Mouse (Mus musculus) bone marrow, adult 2 months (tissue): ENCODE results near the gene Zbed4. TPM values are rescaled to one million over a fixed set of nuclear protein-coding genes. Genes with fewer than 3 reads are reported as not detected.

Source experiments
- H3K27ac ChIP-seq: fragments of 200-500 bp; 2 replicates; pipeline ENCODE4 v1.5.1; 2012; ENCODE audit warnings: low read depth, mild to moderate bottlenecking, control low read depth, inconsistent platforms, low read length; ENCODE audit not compliant: control insufficient read depth, poor library complexity, insufficient read depth
- H3K4me1 ChIP-seq: fragments of 200-500 bp; 2 replicates; pipeline ENCODE4 v1.6.1; 2011; ENCODE audit warnings: low read length; ENCODE audit not compliant: control insufficient read depth, insufficient read depth
- H3K4me3 ChIP-seq: fragments of 200-500 bp; replicated peaks from 2 replicates; pipeline ENCODE3; 2011; ENCODE audit warnings: mild to moderate bottlenecking, low read depth, low read length, control low read depth; ENCODE audit not compliant: control insufficient read depth
- CTCF ChIP-seq: fragments of 200-500 bp; IDR thresholded peaks from 2 replicates; pipeline ENCODE4 v1.5.1; 2011; ENCODE audit warnings: low read length, control low read depth; ENCODE audit not compliant: control insufficient read depth, insufficient read depth
- POLR2A ChIP-seq: fragments of 200-500 bp; IDR thresholded peaks from 2 replicates; pipeline ENCODE4 v1.6.1; 2011; ENCODE audit warnings: low read depth, mild to moderate bottlenecking, control low read depth, low read length, borderline replicate concordance; ENCODE audit not compliant: control insufficient read depth
- WGBS: fragments of 180-500 bp; shearing (Covaris S2); methylation state at CpG from one replicate; pipeline ENCODE4 v1.1.7; 2018; 5-methylcytosine and 5-hydroxymethylcytosine counted together
- polyA plus RNA-seq: library from polyadenylated mRNA; stranded (reverse); fragments of >200 nt; gene quantifications from 2 replicates; pipeline ENCODE4 v1.2.4, GENCODE M21; 2011; ENCODE audit warnings: low replicate concordance; ENCODE audit not compliant: missing spikeins, insufficient read depth, insufficient read length

Zbed4 gene
- polyA plus RNA-seq, 1 experiment = 19.7 TPM

- Histone ChIP-seq H3K27ac (no peak overlapping the region), H3K4me1 (peaks cover 2% of the 10 kb centered on the region; the same call in 1 of the 2 replicates), H3K4me3 (peak overlapping the region; percentile 76)
- TF ChIP-seq POLR2A (no peak), CTCF (no peak)
- WGBS = under 1% methylated on average over 23 of the region's 23 CpGs
These were observed 68.4 kb downstream of the Zbed4 start for GRCm38 (mm10) chr15:88819906-88820303.

GRCm38 (mm10) chr15:88821403-88821802, 69.9 kb downstream of the Zbed4 start:
- no peak for TF ChIP-seq POLR2A
- TF ChIP-seq CTCF = no peak
- WGBS = 80% methylated on average over 7 of the region's 7 CpGs
- H3K4me3 ChIP-seq = no peak overlapping the region
- peaks cover 2% of the 10 kb centered on the region; the same call in 1 of the 2 replicates for H3K4me1 ChIP-seq
- H3K27ac ChIP-seq = no peak overlapping the region

- Histone ChIP-seq H3K4me3 (no peak overlapping the region), H3K27ac (no peak overlapping the region), H3K4me1 (peaks cover 2% of the 10 kb centered on the region; the same call in 1 of the 2 replicates)
- 88% methylated on average over 7 of the region's 7 CpGs for WGBS
- TF ChIP-seq POLR2A (no peak), CTCF (no peak)
These were observed 71.1 kb downstream of the Zbed4 start for GRCm38 (mm10) chr15:88822513-88822912.

DNA sequence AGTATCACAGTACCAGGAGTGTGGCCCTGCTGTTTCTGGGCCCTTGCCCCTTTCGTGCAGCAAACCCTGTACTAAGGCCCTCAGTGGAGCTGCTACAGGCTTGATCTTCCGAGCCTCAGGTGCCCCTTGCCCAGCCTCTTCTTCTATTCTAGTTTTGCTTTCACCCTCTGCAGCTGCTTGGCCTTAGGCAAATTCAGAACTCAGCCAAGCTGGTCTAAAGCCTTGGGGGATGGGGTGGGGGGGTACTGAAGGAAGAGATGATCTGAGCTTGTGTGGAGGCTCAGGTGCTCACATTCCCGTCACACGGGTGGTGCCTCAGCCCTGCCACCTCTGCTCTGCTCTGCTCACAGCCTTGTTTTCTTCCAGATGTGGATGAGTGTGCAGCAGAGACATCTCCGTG, 71.9 kb downstream of the Zbed4 start:
- Histone ChIP-seq H3K4me3 (no peak overlapping the region), H3K4me1 (peaks cover 2% of the 10 kb centered on the region; the same call in 1 of the 2 replicates), H3K27ac (no peak overlapping the region)
- WGBS = 84% methylated on average over 5 of the region's 5 CpGs
- TF ChIP-seq CTCF = no peak
- no peak for TF ChIP-seq POLR2A

DNA sequence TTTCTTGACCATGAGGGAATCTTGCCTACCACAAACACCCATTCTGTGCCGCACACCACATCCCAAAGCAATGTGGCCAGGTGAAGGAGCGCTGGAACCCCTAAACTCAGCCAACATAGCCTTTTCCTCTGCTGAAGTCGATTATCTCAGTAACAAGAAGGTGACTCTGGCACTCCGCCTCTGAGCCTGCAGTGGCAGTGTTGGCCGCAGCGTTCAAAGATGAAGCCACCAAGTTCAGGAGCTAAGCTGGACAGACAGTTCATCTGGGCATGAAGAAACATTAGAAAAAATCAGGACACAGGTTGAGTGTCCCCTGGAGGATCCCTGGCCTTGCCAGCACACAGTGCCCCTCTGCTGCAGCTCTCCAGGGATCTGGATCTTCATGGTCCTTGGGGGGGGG, 76.0 kb downstream of the Zbed4 start:
- H3K4me1 ChIP-seq = no peaks in the 10 kb centered on the region
- WGBS = 85% methylated on average over 6 of the region's 6 CpGs
- H3K27ac ChIP-seq = no peak overlapping the region
- H3K4me3 ChIP-seq = no peak overlapping the region
- TF ChIP-seq POLR2A = no peak
- no peak for TF ChIP-seq CTCF

- peak; percentile 76 for TF ChIP-seq CTCF
- no peak for TF ChIP-seq POLR2A
- 37% methylated on average over 9 of the region's 9 CpGs for WGBS
- H3K4me1 ChIP-seq = no peaks in the 10 kb centered on the region
- H3K27ac ChIP-seq = no peak overlapping the region
- no peak overlapping the region for H3K4me3 ChIP-seq
These were observed 76.7 kb downstream of the Zbed4 start for GRCm38 (mm10) chr15:88827991-88828799.

DNA sequence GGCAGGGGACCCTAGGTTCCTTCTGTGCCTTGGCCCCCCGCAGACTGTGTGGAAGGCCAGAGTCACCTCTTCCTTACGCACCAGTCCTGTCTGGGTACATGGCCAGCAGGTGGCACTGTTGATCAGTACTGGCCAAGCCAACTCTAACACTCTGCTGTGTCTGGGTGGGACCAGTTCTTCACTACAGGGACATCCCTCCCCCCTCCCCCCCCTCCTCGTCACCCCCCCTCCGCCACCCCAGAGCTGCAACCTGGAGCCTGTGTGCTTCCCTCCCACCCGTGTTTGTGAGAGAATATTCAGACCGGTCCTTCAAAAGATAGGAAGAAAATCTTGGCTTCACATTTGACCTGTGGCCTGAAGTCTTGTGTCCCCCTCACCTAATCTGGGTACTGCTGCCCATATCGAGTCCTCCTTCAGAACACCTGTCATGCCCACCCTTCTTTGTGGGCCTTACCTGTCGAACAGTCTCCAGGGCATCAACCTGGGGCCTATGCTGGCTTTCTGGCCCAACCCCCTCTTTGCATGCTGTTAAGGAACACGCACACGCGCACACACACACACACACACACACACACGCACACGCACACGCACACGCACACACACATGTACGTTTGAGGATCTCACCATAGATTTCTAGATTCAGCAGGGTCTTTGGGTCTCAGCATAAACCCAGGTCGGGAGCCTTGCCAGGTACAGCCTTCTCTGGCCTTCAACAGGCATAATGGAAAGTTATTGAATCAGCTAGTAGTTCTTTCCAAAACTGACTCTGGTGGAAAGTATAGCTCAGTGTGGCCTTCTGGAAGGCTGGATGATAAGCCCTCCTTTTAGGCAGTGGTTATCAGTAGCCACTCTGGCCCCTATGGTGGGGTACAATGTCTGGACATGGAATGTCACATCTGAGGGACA, 77.6 kb downstream of the Zbed4 start:
- peak; percentile 99 for TF ChIP-seq CTCF
- no peak for TF ChIP-seq POLR2A
- WGBS = 54% methylated on average over 17 of the region's 17 CpGs
- Histone ChIP-seq H3K27ac (no peak overlapping the region), H3K4me3 (no peak overlapping the region), H3K4me1 (no peaks in the 10 kb centered on the region)

DNA sequence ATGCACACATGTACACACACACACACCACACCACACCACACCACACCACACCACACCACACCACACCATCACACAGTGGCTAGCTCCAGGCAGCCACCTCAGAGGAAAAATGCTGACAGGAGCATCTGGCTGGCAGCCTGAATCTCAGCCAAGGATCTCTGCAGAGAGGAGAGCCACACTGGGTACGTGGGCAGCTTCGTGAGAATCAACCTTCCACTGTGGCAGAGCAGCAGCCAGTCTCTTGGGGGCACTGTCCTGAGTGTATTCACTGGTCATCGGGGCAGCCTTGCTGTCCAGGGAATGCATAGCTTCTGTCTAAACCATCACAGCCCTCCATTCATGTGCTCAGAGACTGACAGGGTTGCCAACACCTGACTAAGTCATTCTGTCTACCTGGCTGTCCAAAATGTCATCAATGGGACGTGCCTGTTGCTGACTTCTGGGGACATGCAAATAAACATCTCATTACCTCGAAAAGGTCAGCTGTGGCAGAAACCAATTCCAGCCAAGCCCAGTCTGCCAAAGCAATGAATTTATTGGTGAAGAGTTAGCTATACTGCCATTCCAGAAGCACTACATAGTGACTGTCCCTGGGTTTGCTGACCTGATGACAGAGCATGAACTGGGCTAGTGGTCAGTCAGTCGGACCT, 78.5 kb downstream of the Zbed4 start:
- TF ChIP-seq CTCF (no peak), POLR2A (no peak)
- Histone ChIP-seq H3K27ac (no peak overlapping the region), H3K4me1 (no peaks in the 10 kb centered on the region), H3K4me3 (no peak overlapping the region)
- WGBS = 67% methylated on average over 6 of the region's 6 CpGs
